Mouse (Mus musculus): ENCODE data around the gene Mepce.

Mepce gene

DNA sequence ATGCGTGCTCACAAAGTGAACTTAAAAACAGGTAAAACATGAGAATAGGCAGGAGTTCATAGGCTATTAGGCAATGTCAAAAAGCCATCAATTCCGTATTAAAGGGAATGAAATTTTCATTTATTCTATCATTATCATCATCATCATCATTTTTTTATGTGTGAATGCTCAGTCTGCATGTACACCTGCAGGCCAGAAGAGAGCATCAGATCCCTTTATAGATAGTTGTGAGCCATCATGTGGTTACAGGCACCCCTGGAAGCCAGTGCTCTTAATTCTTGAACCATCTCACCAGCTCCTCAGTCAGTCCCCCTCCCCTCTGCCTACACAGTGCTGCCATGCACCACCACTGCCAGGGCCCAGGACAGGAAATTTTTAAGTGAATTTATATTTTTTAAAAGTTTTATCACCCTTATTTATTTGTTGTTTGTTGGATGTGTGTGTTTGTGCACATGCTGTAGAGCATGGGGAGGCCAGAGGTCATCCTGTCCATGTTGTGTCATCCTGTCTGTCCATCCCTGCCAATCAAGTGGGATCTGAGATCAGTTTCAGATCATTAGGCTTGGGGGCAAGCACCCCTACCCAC lies 1.6 kb upstream of the Mepce start:
- no peak for DNase-seq (ENCODE audit: low read depth, low spot score)

- no peak for DNase-seq (ENCODE audit: low read depth, low spot score)
These were observed 716 bp upstream of the Mepce start for GRCm38 (mm10) chr5:137788171-137788570.

DNA sequence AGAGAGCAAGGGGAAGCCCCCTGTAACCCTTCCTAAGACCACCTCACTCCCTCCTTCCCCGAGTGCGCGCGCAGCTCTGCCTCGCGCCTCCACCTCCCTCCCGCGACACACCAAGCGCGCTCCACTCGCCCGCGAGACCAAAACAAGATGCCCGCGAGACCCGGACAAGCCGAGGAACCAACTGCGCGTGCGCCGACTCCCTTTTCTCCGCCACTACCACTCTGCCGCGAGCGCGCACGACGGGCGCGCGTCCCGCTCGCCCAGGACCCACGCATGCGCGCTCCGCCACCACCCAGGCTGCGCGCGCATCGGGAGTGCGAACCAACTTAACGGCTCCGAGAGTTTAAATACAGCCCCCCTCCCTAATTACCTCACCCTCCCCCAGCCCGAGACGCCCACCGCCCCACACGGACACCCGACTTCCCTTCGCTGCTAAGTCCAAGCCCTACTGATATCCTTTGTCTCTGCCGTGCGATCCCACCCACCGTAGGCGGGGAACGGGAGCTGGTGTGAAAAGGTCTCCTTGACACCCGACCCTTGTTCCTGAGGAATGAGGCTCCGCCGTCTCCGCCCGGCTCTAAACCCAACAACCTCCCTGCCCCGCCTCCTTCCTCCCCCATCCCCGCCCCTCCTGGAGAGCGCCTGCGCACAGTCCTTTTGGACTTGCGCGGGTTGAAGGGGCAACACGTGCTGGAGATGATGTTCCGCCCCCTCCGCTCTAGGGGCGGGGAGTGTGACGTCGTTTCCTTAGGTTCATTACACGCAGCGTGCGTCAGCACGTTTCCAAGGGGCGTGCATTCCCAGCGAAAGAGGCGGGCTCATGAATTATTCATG lies 1.1 kb downstream of the Mepce start:
- DNase-seq (ENCODE audit: low read depth, low spot score): peak; percentile 100

DNA sequence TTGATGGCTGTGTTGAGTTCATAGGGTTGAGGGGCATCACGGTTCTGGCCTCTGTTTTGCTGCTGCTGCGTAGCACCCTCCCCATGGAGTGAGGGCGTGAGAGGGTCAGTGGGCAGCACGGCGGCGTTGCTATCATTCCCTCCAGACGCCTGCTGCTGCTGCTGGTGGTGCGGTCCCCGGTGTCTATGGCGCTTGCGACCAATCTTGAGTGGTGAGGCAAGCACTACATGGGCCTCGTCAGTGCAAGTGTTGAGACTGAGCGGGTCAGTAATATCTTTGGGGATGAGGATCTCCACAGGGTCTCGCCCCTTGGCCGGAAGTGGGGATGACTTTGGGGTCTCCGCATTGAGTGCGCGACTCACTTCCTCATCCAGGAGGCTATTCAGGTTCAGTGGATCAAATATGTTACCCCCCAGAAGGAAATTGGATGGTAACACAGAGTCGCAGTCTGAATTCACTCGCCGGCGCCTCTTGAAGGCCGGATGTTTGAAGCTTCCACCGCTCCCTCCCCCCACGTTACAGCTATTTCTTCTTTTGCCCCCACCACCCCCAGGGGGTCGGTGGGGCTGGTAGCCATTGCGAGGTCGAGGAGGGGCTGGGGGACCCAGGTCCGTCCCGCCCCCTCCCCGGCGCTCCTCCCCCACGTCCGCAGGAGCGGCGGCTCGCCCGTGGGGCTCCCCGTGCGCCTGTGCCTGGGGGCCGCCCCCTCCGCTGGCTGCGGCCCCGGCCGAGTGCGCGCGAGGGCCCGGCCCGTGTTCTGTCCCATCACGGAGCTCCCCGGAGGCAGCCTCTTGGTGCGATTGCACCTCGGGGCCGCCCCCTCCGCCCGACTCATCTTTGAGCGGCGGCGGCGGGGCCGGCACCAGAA lies 2.1 kb downstream of the Mepce start:
- peak; percentile 55 for DNase-seq (ENCODE audit: low read depth, low spot score)

DNA sequence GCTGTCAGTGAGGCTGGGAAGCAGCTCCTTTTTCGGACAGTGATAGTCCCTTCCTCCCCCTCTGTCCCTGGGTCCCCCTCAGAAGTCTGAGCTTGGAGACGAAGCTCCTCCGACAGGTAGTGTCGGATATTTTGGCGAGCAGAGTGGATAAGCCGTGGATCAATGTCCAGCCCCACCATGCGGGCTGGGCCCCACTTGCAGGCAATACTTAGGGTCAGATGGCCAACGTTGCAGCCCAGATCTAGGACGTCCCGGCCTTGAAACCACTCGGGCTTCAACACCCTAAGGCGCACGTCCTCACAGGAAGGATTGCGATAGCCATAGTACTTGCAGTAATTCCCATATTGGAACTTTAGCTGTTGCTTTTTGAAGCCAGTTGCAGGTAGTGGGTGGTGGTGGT lies 2.9 kb downstream of the Mepce start:
- DNase-seq (ENCODE audit: low read depth, low spot score): no peak

DNA sequence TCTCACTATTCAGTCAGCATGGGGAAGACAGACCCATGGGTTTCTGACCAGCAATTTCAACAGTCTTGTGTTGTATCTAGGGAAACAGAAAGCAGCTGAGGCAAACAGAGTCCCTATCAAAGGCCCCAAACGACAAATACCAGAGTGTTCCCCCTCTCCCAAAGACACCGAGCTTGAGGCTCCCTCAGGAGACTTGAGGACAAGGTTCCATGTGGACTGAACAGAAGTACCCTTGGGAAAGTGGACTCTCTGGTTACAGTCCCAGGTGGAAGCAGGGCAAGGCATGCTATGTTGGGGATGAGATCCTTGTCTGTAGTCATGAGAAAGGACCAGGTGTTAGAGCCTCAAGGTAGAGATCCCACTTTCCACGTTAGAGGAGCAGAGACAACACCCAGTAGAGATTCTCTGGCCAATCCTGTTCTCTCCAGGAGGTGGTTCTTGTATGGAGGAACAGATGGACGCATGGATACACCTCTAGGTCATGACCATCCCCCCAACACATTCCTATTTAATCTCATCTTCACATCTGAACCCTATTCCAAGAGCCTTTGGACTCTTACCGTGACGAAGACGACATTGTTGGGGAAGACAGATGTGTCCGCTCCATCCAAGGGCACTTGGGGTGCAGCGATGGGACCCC lies 3.4 kb downstream of the Mepce start:
- no peak for DNase-seq (ENCODE audit: low read depth, low spot score)

DNA sequence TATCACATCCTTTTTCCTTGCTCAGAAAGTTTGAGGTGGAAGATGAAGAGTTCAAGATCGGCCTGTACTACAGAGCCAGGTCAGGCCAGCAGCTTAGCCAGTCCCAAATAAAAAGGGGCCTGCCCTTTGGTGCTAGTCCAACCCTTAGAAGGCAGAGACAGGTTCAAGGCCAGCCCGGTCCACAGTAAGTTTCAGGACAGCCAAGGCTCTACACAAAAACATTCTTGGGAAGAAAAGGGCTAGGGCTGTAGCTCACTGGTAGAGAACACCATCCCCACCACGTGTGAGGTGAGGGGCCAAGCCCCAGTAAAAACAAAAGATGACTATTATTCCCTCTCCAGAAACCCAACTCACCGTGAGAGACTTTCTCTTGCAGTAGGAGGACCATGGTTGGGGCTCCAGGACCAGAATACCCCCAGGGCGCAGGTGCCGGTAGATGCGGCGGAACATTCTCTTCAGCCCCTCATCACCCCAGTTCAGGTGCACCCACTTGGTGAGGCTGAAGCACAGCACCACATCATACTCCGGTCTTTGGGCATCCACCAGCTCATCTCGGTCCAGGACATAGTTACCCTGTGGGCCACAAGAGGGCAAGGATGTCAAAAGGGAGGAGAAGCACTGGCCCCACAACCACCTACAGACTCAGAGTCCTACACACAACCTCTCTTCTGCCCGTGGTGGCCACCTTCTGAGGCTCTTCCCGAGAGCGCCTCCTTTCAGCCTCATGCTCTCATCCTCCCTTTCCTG lies 4.5 kb downstream of the Mepce start:
- no peak for DNase-seq (ENCODE audit: low read depth, low spot score)

GRCm38 (mm10) chr5:137781661-137782060 lies 5.8 kb downstream of the Mepce start:
- DNase-seq (ENCODE audit: low read depth, low spot score): no peak

DNA sequence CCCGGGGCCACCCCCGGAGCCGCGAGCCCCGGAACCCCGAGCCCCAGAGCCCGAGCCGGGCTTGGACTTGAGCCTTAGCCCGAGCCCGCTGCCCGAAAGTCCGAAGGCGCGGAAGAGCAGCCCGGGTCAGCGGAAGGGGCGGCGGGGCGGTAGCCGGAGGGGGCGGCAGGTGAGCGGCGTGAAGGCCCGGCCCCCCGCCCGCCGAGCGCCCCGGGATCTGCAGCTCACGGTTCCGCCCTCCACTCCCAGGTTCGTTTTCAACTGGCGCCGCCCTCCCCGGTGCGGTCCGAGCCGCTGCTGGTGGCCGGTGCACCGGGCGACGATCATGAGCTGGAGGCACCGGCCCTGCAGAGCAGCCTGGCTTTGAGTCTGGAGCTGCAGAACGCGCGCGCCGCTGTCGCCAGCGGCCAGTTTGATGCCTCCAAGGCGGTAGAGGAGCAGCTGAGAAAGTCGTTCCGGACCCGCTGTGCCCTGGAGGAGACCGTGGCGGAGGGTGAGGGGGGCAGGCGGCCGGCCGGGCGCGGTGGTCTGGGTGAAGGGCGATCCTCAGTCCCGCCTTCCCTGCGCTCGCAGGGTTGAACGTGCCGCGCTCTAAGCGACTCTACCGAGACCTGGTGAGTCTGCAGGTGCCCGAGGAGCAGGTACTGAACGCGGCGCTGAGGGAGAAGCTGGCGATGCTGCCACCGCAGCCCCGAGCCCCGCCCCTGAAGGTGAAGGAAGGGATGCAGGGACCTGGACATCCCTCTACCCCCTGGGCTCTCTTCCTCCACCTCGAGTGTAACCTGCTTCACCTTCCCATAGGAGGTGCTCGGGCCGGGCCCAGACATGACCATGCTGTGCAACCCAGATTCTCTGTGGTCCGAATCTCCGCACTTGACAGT lies 8.2 kb downstream of the Mepce start:
- peak; percentile 33 for DNase-seq (ENCODE audit: low read depth, low spot score)

- peak; percentile 99 for DNase-seq (ENCODE audit: low read depth, low spot score)
These were observed 8.8 kb downstream of the Mepce start, which contains the start of gene Ppp1r35 for GRCm38 (mm10) chr5:137778635-137779034. Gene Ppp1r35 (plus strand): TSS chr5:137778849.

DNA sequence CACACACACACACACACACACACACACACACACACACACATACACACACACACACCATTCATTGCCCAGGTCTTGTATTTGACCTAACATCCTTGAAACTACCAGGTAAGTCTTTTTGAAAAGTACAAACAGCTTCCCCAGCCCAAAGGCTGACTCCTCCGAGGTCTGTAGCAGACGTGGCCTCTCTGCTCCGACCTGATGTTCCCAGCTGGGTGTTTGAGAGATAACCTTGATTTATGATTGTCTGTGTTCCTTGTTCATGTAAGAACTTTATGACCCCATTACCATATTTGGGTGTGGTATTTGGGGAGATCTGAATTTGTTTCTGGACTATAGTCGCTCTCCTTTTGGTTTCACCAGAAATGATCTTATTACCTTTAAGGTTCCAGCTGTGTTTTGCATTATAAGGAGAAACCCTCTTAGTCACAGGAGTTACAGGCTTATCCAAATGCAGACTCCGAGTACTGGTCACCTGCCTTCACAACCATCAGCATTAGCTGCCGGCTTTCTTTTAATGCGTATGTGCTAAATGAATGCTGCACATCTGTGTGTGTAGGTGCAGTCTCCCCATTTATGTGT lies 10.1 kb downstream of the Mepce start:
- no peak for DNase-seq (ENCODE audit: low read depth, low spot score)

GRCm38 (mm10) chr5:137776408-137776918 lies 11.0 kb downstream of the Mepce start:
- peak; percentile 41 for DNase-seq (ENCODE audit: low read depth, low spot score)

GRCm38 (mm10) chr5:137775587-137776290 lies 11.7 kb downstream of the Mepce start:
- DNase-seq (ENCODE audit: low read depth, low spot score): no peak

GRCm38 (mm10) chr5:137772755-137773154 lies 14.7 kb downstream of the Mepce start:
- no peak for DNase-seq (ENCODE audit: low read depth, low spot score)

DNA sequence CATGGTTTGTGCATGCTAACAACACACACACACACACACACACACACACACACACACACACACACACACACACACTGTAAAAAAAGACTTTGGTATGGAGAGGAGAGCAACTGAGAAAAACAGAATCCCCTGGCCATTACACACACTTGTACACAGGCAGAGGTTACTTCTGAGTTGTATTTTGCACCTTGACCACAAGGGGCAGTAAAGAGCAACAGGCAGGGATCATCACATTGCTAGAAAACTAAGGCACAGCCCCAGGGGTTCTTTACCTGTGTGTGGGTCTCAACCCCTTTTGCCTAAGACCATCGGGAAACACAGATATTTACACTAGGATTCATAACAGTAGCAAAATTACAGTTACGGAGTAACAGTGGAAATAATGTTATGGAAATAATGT lies 16.7 kb downstream of the Mepce start:
- DNase-seq (ENCODE audit: low read depth, low spot score): peak; percentile 74

- no peak for DNase-seq (ENCODE audit: low read depth, low spot score)
These were observed 19.0 kb downstream of the Mepce start for GRCm38 (mm10) chr5:137768475-137768874.

GRCm38 (mm10) chr5:137766270-137766669 lies 21.2 kb downstream of the Mepce start:
- no peak for DNase-seq (ENCODE audit: low read depth, low spot score)

DNA sequence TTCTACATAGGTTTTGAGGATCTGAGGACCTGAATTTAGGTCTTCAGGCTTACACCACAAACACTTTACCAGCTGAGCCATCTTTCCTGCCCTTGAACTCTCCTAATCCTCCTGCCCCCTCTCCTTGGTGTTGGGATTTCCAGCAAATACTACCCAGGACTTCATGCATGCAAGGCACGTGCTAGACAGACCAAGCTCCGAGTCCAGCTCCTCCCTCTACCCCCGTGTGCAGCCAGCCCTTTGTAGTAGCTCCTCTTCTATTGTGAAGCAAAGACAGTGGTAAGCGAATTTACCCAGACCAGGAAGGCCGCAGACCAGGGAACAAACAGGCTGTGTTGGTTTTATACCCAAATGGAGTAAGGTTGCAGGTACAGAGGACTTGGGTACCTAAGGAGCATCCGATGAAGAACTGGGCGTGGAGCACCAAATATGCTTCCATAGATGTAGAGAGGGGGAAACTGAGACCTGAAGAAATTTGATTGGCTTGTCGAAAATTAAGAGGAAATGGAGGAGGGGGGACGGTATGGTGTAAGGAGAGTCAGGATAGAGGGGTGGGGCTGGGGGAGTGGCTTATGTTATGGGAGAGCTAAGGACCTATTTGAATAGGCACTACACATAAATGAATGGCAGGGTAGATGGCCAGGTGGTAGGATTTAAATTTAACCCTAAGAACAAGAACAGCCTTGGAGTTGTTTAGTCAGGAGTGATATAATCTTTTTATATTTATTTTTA lies 22.7 kb downstream of the Mepce start:
- DNase-seq (ENCODE audit: low read depth, low spot score): no peak
